Mouse (Mus musculus) liver, embryonic 11.5 days (tissue): ENCODE measurements around the gene Cacna2d4. TPM values are rescaled to one million over a fixed set of nuclear protein-coding genes. Genes with fewer than 3 reads are reported as not detected.

Experiments
- ATAC-seq: fragments of 200-750 bp; cut with Nextera tagmentation; replicated peaks from 2 replicates; pipeline ENCODE4 v1.8.0; 2017; ENCODE audit warnings: moderate number of reproducible peaks, mild to moderate bottlenecking, moderate TSS enrichment, moderate library complexity; ENCODE audit not compliant: low FRiP score
- DNase-seq: peaks from one replicate; pipeline ENCODE4 v3.0.0-alpha.2; 2017; ENCODE audit warnings: low spot score
- H3K27ac ChIP-seq: fragments of 300-500 bp; sonication (generic); 2 replicates; pipeline ENCODE4 v1.5.1; 2014; ENCODE audit warnings: mild to moderate bottlenecking, low read depth, low read length, control low read depth
- H3K27me3 ChIP-seq: fragments of 300-500 bp; sonication (generic); replicated peaks from 2 replicates; pipeline ENCODE4 v1.6.1; 2014; ENCODE audit warnings: low read length, mixed read lengths; ENCODE audit not compliant: control insufficient read depth, insufficient read depth
- H3K36me3 ChIP-seq: fragments of 300-500 bp; sonication (generic); 2 replicates; pipeline ENCODE4 v1.6.1; 2014; ENCODE audit warnings: mild to moderate bottlenecking, low read length, moderate library complexity, mixed read lengths; ENCODE audit not compliant: control insufficient read depth, insufficient read depth
- H3K4me1 ChIP-seq: fragments of 300-500 bp; sonication (generic); replicated peaks from 2 replicates; pipeline ENCODE4 v1.6.1; 2014; ENCODE audit warnings: low read length, mixed read lengths; ENCODE audit not compliant: control insufficient read depth, insufficient read depth
- H3K4me2 ChIP-seq: fragments of 300-500 bp; sonication (generic); 2 replicates; pipeline ENCODE4 v1.6.1; 2014; ENCODE audit warnings: mild to moderate bottlenecking, control low read depth, moderate library complexity
- H3K4me3 ChIP-seq: fragments of 300-500 bp; sonication (generic); 2 replicates; pipeline ENCODE4 v1.5.1; 2014; ENCODE audit warnings: low read depth, low read length, control low read depth
- H3K9ac ChIP-seq: fragments of 300-500 bp; sonication (generic); 2 replicates; pipeline ENCODE4 v1.6.1; 2014; ENCODE audit warnings: low read depth, low read length, control low read depth
- H3K9me3 ChIP-seq: fragments of 300-500 bp; sonication (generic); 2 replicates; pipeline ENCODE4 v1.6.1; 2016; ENCODE audit warnings: low read length, inconsistent platforms, mixed read lengths; ENCODE audit not compliant: control insufficient read depth
- WGBS: fragments of 180-500 bp; shearing (Covaris S2); extraction: QIAGEN DNeasy Blood & Tissue Kit; methylation state at CpG from one replicate; pipeline ENCODE4 v1.1.7; 2014; 5-methylcytosine and 5-hydroxymethylcytosine counted together
- polyA plus RNA-seq: library from polyadenylated mRNA; unstranded; fragments of >200 nt; fragmentation: Nextera tagmentation; extraction: Ambion mirVana; gene quantifications from 2 replicates; pipeline ENCODE4 v1.2.1, GENCODE M21; 2014

Cacna2d4 gene
- polyA plus RNA-seq, 1 experiment from 2014 or later: not detected

DNA sequence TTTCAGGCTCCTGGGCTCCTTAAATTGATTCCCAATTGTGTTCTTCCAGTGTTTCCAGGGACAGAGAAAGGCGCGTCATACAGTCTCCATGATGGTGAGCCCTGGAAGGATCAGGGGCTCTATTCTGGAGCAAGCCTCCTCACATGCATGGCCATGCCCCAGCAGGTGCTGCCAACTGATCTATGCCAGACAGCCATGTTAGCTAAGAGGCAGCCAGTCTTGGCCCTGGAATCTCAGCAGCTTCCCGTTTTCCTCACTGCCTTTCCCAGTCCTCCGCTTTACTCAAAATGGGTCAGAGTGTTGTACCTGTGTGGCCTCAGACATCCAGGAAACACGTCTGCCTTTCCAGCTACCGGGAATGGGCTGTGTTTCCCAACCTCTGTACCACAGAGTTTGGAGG, 10.6 kb upstream of the Cacna2d4 start:
- H3K9ac ChIP-seq: no peak overlapping the region
- H3K27ac ChIP-seq: no peak overlapping the region
- no peak for ATAC-seq
- no peak overlapping the region for H3K4me3 ChIP-seq
- no peak overlapping the region for H3K4me2 ChIP-seq
- H3K27me3 ChIP-seq: no peaks in the 10 kb centered on the region
- no peaks in the 10 kb centered on the region for H3K36me3 ChIP-seq
- no peaks in the 10 kb centered on the region for H3K9me3 ChIP-seq
- H3K4me1 ChIP-seq: no peaks in the 10 kb centered on the region
- WGBS: 80% methylated on average over 6 of the region's 6 CpGs
- DNase-seq: no peak

DNA sequence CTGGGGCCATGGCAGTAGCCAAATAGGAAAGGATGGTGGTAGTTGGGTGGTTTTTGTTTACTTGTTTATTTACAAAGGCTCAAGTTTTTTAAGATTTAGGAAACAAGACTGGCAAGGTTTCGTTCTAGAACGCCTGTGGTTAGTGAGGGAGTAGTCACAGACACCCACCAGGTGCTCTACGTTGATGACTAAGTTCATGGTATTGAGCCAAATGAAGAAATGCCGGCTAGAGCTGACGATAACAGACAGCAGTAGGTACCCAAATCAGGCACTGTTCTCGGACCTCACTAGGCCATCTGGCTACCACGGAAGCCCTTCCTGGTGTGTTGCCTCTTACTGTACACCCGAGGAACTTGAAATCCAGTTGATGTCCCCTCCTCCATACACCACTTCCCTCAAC, 9.3 kb upstream of the Cacna2d4 start:
- DNase-seq (no peak), ATAC-seq (no peak)
- no peak overlapping the region for H3K27ac ChIP-seq
- no peak overlapping the region for H3K4me2 ChIP-seq
- H3K4me1 ChIP-seq: no peaks in the 10 kb centered on the region
- H3K9ac ChIP-seq: no peak overlapping the region
- no peaks in the 10 kb centered on the region for H3K36me3 ChIP-seq
- H3K4me3 ChIP-seq: no peak overlapping the region
- H3K9me3 ChIP-seq: no peaks in the 10 kb centered on the region
- H3K27me3 ChIP-seq: no peaks in the 10 kb centered on the region
- WGBS: 82% methylated on average over 8 of the region's 8 CpGs

DNA sequence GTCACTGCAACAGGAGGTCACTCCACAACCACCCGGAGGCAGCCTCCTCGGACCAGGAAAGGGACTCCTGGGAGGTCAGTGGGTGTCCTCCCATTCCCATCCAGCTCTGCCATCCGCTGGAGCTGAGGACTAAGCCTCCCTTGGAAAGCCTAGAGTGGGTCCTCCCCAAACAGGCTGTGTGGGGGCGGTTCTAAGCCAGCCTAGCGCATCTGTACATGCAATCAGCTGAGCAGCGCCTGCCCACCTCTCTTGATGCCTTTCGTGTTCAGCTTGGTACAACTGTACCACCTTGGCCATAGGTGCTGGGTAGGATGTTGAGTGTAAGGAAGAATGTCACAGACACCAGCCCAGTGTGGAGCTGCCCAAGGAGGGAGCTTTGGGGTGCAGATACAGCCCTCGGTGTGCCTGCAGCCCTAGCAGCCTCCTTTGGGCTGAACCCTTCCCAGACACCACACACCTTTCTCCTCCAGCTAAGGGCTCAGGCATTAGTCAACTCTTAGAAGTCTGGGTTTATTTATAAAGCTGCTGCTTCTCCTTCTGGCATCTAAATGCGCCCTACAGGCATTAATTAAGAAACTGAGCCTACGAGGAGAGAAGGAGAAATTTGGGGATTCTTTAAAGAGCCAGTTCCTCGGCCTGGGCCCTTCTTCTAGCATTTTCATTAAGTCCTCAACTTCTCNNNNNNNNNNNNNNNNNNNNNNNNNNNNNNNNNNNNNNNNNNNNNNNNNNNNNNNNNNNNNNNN, 7.3 kb upstream of the Cacna2d4 start:
- no peak for ATAC-seq
- Histone ChIP-seq H3K9me3 (no peaks in the 10 kb centered on the region), H3K9ac (no peak overlapping the region), H3K4me2 (no peak overlapping the region), H3K4me1 (no peaks in the 10 kb centered on the region), H3K27me3 (no peaks in the 10 kb centered on the region), H3K36me3 (no peaks in the 10 kb centered on the region), H3K27ac (no peak overlapping the region), H3K4me3 (no peak overlapping the region)
- DNase-seq: no peak
- WGBS: 74% methylated on average over 11 of the region's 11 CpGs

DNA sequence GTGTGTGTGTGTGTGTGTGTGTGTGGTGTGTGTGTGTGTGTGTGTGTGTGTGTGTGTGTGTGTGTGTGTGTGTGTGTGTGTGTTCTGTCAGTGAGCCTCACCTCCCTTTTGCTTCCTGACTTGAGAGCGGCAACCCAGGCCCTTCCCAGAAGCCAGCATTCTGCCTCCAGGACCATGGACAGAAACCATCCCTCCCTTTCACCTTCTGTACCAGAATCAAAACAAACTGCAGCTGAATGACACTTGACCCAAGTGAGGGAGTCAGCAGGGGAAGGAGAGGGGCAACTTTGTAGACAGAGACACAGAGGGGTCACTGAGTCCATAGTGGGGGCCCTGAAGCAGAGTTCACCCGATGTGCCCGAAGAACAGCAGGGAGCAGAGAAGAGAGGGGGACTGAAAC, 3.3 kb upstream of the Cacna2d4 start:
- WGBS: 42% methylated on average over 3 of the region's 3 CpGs
- no peak overlapping the region for H3K9ac ChIP-seq
- H3K4me2 ChIP-seq: no peak overlapping the region
- DNase-seq (peak; percentile 34), ATAC-seq (no peak)
- no peaks in the 10 kb centered on the region for H3K4me1 ChIP-seq
- H3K4me3 ChIP-seq: no peak overlapping the region
- H3K9me3 ChIP-seq: no peaks in the 10 kb centered on the region
- no peaks in the 10 kb centered on the region for H3K27me3 ChIP-seq
- H3K36me3 ChIP-seq: no peaks in the 10 kb centered on the region
- H3K27ac ChIP-seq: no peak overlapping the region

DNA sequence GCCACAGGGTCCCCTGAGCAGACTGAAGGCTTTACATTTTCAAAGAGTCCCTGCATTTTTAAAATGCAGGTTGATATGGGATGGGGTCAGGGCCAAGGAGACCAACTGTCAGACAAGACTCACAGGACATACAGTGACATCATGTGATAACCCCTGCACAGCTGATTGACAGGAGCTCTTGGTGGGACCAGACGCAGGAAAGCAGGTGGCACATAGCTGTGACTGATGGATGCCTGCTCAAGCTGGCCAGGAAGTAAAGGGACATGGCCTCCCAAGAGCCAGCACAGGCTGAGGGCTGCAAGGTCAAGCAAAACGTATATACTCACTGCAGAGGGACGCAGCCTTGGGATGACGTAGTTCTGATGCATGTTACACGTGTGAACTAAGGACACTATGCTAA, 885 bp upstream of the Cacna2d4 start:
- H3K27ac ChIP-seq: no peak overlapping the region
- no peak for DNase-seq
- no peaks in the 10 kb centered on the region for H3K4me1 ChIP-seq
- H3K9me3 ChIP-seq: no peaks in the 10 kb centered on the region
- H3K4me2 ChIP-seq: no peak overlapping the region
- no peaks in the 10 kb centered on the region for H3K36me3 ChIP-seq
- ATAC-seq: no peak
- no peak overlapping the region for H3K9ac ChIP-seq
- H3K4me3 ChIP-seq: no peak overlapping the region
- H3K27me3 ChIP-seq: no peaks in the 10 kb centered on the region
- WGBS: 66% methylated on average over 5 of the region's 5 CpGs

DNA sequence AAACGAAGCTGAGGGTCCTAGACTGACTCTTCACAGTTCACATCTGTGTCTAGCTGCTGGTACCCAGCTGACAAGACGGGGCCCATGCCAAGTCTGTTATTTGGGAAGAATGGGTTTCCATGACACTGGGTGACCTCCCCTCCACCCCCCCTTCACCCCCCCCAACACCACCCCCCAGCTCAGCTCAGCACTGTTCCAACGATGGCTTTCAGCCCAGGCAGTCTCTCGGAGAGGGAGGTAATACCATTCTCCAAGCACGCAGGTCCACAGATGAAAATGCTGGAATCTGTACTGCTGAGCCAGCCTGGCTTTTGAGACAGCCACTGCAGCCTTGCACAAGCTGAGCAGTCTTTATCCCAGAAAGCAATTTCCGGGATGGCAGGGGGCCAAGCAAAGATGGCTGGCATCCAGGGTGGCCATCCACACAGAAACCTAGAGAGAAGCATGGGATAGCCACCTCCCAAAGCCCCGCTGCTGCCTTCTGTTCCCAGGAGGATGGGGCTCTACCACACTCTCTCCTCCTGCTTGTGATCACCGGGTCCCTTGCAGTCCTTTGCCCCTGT, 1.2 kb downstream of the Cacna2d4 start:
- WGBS: 70% methylated on average over 8 of the region's 8 CpGs
- Histone ChIP-seq H3K9me3 (no peaks in the 10 kb centered on the region), H3K4me3 (no peak overlapping the region), H3K4me2 (no peak overlapping the region), H3K9ac (no peak overlapping the region), H3K4me1 (no peaks in the 10 kb centered on the region), H3K36me3 (no peaks in the 10 kb centered on the region), H3K27ac (no peak overlapping the region), H3K27me3 (no peaks in the 10 kb centered on the region)
- DNase-seq (no peak), ATAC-seq (no peak)

DNA sequence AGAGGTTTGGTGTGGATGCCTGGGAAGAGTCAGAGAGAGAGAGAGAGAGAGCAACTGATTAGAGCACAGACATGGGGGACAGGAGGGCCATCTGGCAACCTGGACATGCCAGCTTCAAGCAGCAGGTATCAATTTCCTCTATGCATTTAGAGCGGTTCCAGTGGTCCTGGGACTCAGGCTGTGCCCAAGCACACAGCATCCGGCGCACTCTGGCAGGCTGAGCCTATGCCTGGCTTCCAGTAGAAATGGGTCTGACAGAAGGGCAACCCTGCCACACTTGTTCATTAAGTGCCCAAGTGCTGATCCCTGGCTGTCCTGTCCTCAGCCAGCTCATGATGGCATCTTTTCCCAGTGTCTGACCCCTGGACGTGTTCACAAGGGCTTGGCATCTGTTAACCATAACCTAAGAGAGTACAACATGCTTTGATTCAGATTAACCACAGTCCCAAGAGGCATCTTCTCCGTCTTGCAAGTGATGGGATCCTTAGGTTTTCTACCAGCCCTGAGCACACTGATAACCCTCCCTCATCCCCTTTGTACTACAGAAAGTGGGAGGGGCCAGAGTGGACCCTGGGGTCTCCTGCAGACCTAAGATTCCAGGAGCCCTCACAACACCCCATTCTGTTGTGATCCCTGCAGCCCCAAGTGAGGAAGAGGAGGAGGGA, 3.1 kb downstream of the Cacna2d4 start:
- Histone ChIP-seq H3K4me2 (no peak overlapping the region), H3K4me3 (no peak overlapping the region), H3K4me1 (no peaks in the 10 kb centered on the region), H3K9ac (no peak overlapping the region), H3K9me3 (no peaks in the 10 kb centered on the region), H3K27me3 (no peaks in the 10 kb centered on the region), H3K36me3 (no peaks in the 10 kb centered on the region), H3K27ac (no peak overlapping the region)
- ATAC-seq (no peak), DNase-seq (no peak)
- WGBS: 72% methylated on average over 5 of the region's 5 CpGs

DNA sequence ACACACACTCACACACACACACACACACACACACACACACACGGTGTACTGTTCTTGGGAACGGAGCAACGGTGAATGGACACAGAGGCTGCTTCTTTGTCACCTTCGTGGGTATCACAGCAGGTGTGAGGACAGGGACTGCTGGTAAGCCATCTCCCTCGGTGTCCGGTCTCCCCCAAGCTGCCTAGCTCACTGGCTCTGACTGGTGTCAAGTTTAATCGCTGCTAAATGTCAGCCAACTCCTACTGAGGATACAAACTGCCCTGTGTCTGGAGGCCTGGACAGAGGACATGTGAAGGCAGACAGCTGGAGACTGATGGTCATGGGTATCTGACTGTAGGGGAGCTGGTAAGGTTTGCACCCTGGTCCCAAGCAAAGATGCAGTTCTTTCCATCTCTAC, 3.9 kb downstream of the Cacna2d4 start:
- no peak overlapping the region for H3K9ac ChIP-seq
- no peak for ATAC-seq
- H3K4me2 ChIP-seq: no peak overlapping the region
- 64% methylated on average over 7 of the region's 7 CpGs for WGBS
- no peaks in the 10 kb centered on the region for H3K9me3 ChIP-seq
- no peak overlapping the region for H3K4me3 ChIP-seq
- no peak overlapping the region for H3K27ac ChIP-seq
- no peaks in the 10 kb centered on the region for H3K36me3 ChIP-seq
- no peaks in the 10 kb centered on the region for H3K27me3 ChIP-seq
- no peak for DNase-seq
- H3K4me1 ChIP-seq: no peaks in the 10 kb centered on the region
